Mouse (Mus musculus): ENCODE measurements around the gene Slc43a3. TPM values are rescaled to one million over a fixed set of nuclear protein-coding genes. Genes with fewer than 3 reads are reported as not detected.
A peak's percentile ranks its signal among the peaks of the same experiment; 100 is the strongest.

The Slc43a3 gene
- polyA plus RNA-seq, 2 experiments, result 113 to 159 TPM

- Histone ChIP-seq H3K4me1 (replicated peaks; ENCODE audit: control insufficient read depth in 2 of 2, insufficient read depth in 2 of 2, low read length in 1 of 2) (peaks cover 39% of the 10 kb centered on the region in 2 experiments), H3K4me3 (ENCODE audit: insufficient read depth in 1 of 2, low read depth in 2 of 2, low read length in 2 of 2) (no peak overlapping the region), H3K4me2 (ENCODE audit: low read depth) (peak overlapping the region; percentile 87), H3K27me3 (ENCODE audit: control insufficient read depth, insufficient read depth, low read length) (no peaks in the 10 kb centered on the region), H3K9me3 (ENCODE audit: control insufficient read depth, low read length) (no peaks in the 10 kb centered on the region), H3K27ac (peak overlapping the region; percentile 19; the same call in 1 of the 2 replicates), H3K9ac (replicated peaks) (no peak overlapping the region), H3K36me3 (replicated peaks; ENCODE audit: control insufficient read depth, insufficient read depth, low read depth) (peaks cover 81% of the 10 kb centered on the region)
- 92% methylated on average over 4 of the region's 4 CpGs for WGBS (ENCODE audit: insufficient replicate concordance)
- no peak for ATAC-seq (ENCODE audit: insufficient read depth)
- DNase-seq (ENCODE audit: low read depth in 3 of 3, low spot score in 3 of 3), result no peak
- TF ChIP-seq CTCF (IDR thresholded peaks at IDR 0.05; ENCODE audit: low read depth), result no peak
- TF ChIP-seq EP300 (IDR thresholded peaks at IDR 0.05; ENCODE audit: low read depth), result no peak
These were observed 5.4 kb downstream of the Slc43a3 start for GRCm38 (mm10) chr2:84941795-84942194.

- H3K27ac ChIP-seq, result peak overlapping the region; percentile 31; the same call in 1 of the 2 replicates
- 67% methylated on average over 3 of the region's 3 CpGs for WGBS (ENCODE audit: insufficient replicate concordance)
These were observed 10.9 kb downstream of the Slc43a3 start for GRCm38 (mm10) chr2:84947154-84947771.

GRCm38 (mm10) chr2:84948252-84948651 is 11.9 kb downstream of the Slc43a3 start:
- WGBS (ENCODE audit: insufficient replicate concordance), result 97% methylated on average over 7 of the region's 7 CpGs
- ATAC-seq (ENCODE audit: insufficient read depth) (no peak), DNase-seq (ENCODE audit: low read depth in 3 of 3, low spot score in 3 of 3) (no peak)
- Histone ChIP-seq H3K4me1 (replicated peaks; ENCODE audit: control insufficient read depth in 2 of 2, insufficient read depth in 2 of 2, low read length in 1 of 2) (peaks cover 13 to 20% of the 10 kb centered on the region in 2 experiments; a peak in 3 of 4 replicates), H3K27ac (no peak overlapping the region), H3K36me3 (replicated peaks; ENCODE audit: control insufficient read depth, insufficient read depth, low read depth) (peaks cover 98% of the 10 kb centered on the region), H3K4me3 (ENCODE audit: insufficient read depth in 1 of 2, low read depth in 2 of 2, low read length in 2 of 2) (no peak overlapping the region), H3K4me2 (ENCODE audit: low read depth) (no peak overlapping the region), H3K9ac (replicated peaks) (no peak overlapping the region), H3K27me3 (ENCODE audit: control insufficient read depth, insufficient read depth, low read length) (no peaks in the 10 kb centered on the region), H3K9me3 (ENCODE audit: control insufficient read depth, low read length) (no peaks in the 10 kb centered on the region)
- TF ChIP-seq EP300 (IDR thresholded peaks at IDR 0.05; ENCODE audit: low read depth) (no peak), CTCF (IDR thresholded peaks at IDR 0.05; ENCODE audit: low read depth) (no peak)

More at GRCm38 (mm10) chr2:84947154-84947771, 10.9 kb downstream of the Slc43a3 start:
- no peak overlapping the region; the same call in 1 of the 2 replicates for H3K9ac ChIP-seq (replicated peaks)
- no peak for DNase-seq (ENCODE audit: low read depth in 3 of 3, low spot score in 3 of 3)
- H3K36me3 ChIP-seq (replicated peaks; ENCODE audit: control insufficient read depth, insufficient read depth, low read depth), result peaks cover 97% of the 10 kb centered on the region
- H3K27me3 ChIP-seq (ENCODE audit: control insufficient read depth, insufficient read depth, low read length), result no peaks in the 10 kb centered on the region
- no peak overlapping the region for H3K4me2 ChIP-seq (ENCODE audit: low read depth)
- no peaks in the 10 kb centered on the region for H3K9me3 ChIP-seq (ENCODE audit: control insufficient read depth, low read length)
- TF ChIP-seq EP300 (IDR thresholded peaks at IDR 0.05; ENCODE audit: low read depth), result peak; percentile 28; the same call in 1 of the 2 replicates
- TF ChIP-seq CTCF (IDR thresholded peaks at IDR 0.05; ENCODE audit: low read depth), result peak; percentile 37
- peaks cover 14 to 24% of the 10 kb centered on the region in 2 experiments; a peak in 3 of 4 replicates for H3K4me1 ChIP-seq (replicated peaks; ENCODE audit: control insufficient read depth in 2 of 2, insufficient read depth in 2 of 2, low read length in 1 of 2)
- no peak overlapping the region; a peak in 1 of 4 replicates for H3K4me3 ChIP-seq (ENCODE audit: insufficient read depth in 1 of 2, low read depth in 2 of 2, low read length in 2 of 2)
- peak; percentile 47 for ATAC-seq (ENCODE audit: insufficient read depth)

- H3K4me1 ChIP-seq (replicated peaks; ENCODE audit: control insufficient read depth in 2 of 2, insufficient read depth in 2 of 2, low read length in 1 of 2), result peaks cover 11 to 17% of the 10 kb centered on the region in 2 experiments; a peak in 3 of 4 replicates
- no peak overlapping the region for H3K9ac ChIP-seq (replicated peaks)
- no peak for TF ChIP-seq EP300 (IDR thresholded peaks at IDR 0.05; ENCODE audit: low read depth)
- no peak for TF ChIP-seq CTCF (IDR thresholded peaks at IDR 0.05; ENCODE audit: low read depth)
- no peaks in the 10 kb centered on the region for H3K9me3 ChIP-seq (ENCODE audit: control insufficient read depth, low read length)
- ATAC-seq (ENCODE audit: insufficient read depth), result no peak
- 84% methylated on average over 2 of the region's 2 CpGs for WGBS (ENCODE audit: insufficient replicate concordance)
- no peak overlapping the region for H3K4me2 ChIP-seq (ENCODE audit: low read depth)
- H3K27me3 ChIP-seq (ENCODE audit: control insufficient read depth, insufficient read depth, low read length), result no peaks in the 10 kb centered on the region
- peaks cover 99% of the 10 kb centered on the region for H3K36me3 ChIP-seq (replicated peaks; ENCODE audit: control insufficient read depth, insufficient read depth, low read depth)
- DNase-seq (ENCODE audit: low read depth in 3 of 3, low spot score in 3 of 3), result no peak
- no peak overlapping the region for H3K4me3 ChIP-seq (ENCODE audit: insufficient read depth in 1 of 2, low read depth in 2 of 2, low read length in 2 of 2)
- no peak overlapping the region for H3K27ac ChIP-seq
These were observed 12.3 kb downstream of the Slc43a3 start for GRCm38 (mm10) chr2:84948721-84949120.

GRCm38 (mm10) chr2:84951027-84951426 is 14.6 kb downstream of the Slc43a3 start:
- no peak overlapping the region for H3K9ac ChIP-seq (replicated peaks)
- ATAC-seq (ENCODE audit: insufficient read depth) (no peak), DNase-seq (ENCODE audit: low read depth in 3 of 3, low spot score in 3 of 3) (no peak)
- no peaks in the 10 kb centered on the region for H3K27me3 ChIP-seq (ENCODE audit: control insufficient read depth, insufficient read depth, low read length)
- H3K9me3 ChIP-seq (ENCODE audit: control insufficient read depth, low read length), result no peaks in the 10 kb centered on the region
- H3K4me2 ChIP-seq (ENCODE audit: low read depth), result no peak overlapping the region
- no peak overlapping the region for H3K27ac ChIP-seq
- peaks cover 97% of the 10 kb centered on the region for H3K36me3 ChIP-seq (replicated peaks; ENCODE audit: control insufficient read depth, insufficient read depth, low read depth)
- H3K4me3 ChIP-seq (ENCODE audit: insufficient read depth in 1 of 2, low read depth in 2 of 2, low read length in 2 of 2), result no peak overlapping the region
- 91% methylated on average over 8 of the region's 8 CpGs for WGBS (ENCODE audit: insufficient replicate concordance)
- TF ChIP-seq EP300 (IDR thresholded peaks at IDR 0.05; ENCODE audit: low read depth), result no peak
- H3K4me1 ChIP-seq (replicated peaks; ENCODE audit: control insufficient read depth in 2 of 2, insufficient read depth in 2 of 2, low read length in 1 of 2), result peaks cover 4 to 10% of the 10 kb centered on the region in 2 experiments; a peak in 3 of 4 replicates

Measured in liver, embryonic 14.5 days (tissue).